Mouse (Mus musculus): ENCODE measurements around the gene Klhdc8a.

- TF ChIP-seq CTCF (IDR thresholded peaks at IDR 0.05; ENCODE audit: extremely low read depth, insufficient read length, insufficient replicate concordance, low read depth, low read length) (no peak), POLR2A (IDR thresholded peaks at IDR 0.05; ENCODE audit: low read depth, low read length) (no peak)
These were observed 2.4 kb upstream of the Klhdc8a start for GRCm38 (mm10) chr1:132296051-132296450.
